Mouse (Mus musculus) heart, embryonic 15.5 days (tissue): ENCODE data around the gene Phb2. TPM values are rescaled to one million over a fixed set of nuclear protein-coding genes. Genes with fewer than 3 reads are reported as not detected.

Experiments
- ATAC-seq: fragments of 200-750 bp; cut with Nextera tagmentation; replicated peaks from 2 replicates; pipeline ENCODE4 v1.8.0; 2017; ENCODE audit warnings: low read depth, moderate TSS enrichment; ENCODE audit not compliant: insufficient number of reproducible peaks, insufficient read depth, low FRiP score
- H3K27ac ChIP-seq: fragments of 300-500 bp; sonication (generic); 2 replicates; pipeline ENCODE4 v1.5.1; 2015; ENCODE audit warnings: mild to moderate bottlenecking, inconsistent platforms
- H3K27me3 ChIP-seq: fragments of 300-500 bp; sonication (generic); 2 replicates; pipeline ENCODE4 v1.6.1; 2015; ENCODE audit warnings: inconsistent platforms
- H3K36me3 ChIP-seq: fragments of 300-500 bp; sonication (generic); 2 replicates; pipeline ENCODE4 v1.6.1; 2015; ENCODE audit warnings: mild to moderate bottlenecking, inconsistent platforms
- H3K4me1 ChIP-seq: fragments of 300-500 bp; sonication (generic); replicated peaks from 2 replicates; pipeline ENCODE4 v1.6.1; 2015; ENCODE audit warnings: inconsistent platforms
- H3K4me2 ChIP-seq: fragments of 300-500 bp; sonication (generic); 2 replicates; pipeline ENCODE4 v1.6.1; 2015; ENCODE audit warnings: inconsistent platforms, mild to moderate bottlenecking, moderate library complexity
- H3K4me3 ChIP-seq: fragments of 300-500 bp; sonication (generic); 2 replicates; pipeline ENCODE4 v1.5.1; 2015; ENCODE audit warnings: mild to moderate bottlenecking, inconsistent platforms
- H3K9ac ChIP-seq: fragments of 300-500 bp; sonication (generic); 2 replicates; pipeline ENCODE4 v1.6.1; 2015; ENCODE audit warnings: mild to moderate bottlenecking, inconsistent platforms
- H3K9me3 ChIP-seq: fragments of 300-500 bp; sonication (generic); replicated peaks from 2 replicates; pipeline ENCODE4 v1.6.1; 2016; ENCODE audit warnings: inconsistent platforms
- WGBS: fragments of 180-500 bp; shearing (Covaris S2); methylation state at CpG from one replicate; pipeline ENCODE4 v1.1.7; 2015; ENCODE audit warnings: mixed read lengths; 5-methylcytosine and 5-hydroxymethylcytosine counted together
- polyA plus RNA-seq: library from polyadenylated mRNA; unstranded; fragments of >200 nt; fragmentation: Nextera tagmentation; extraction: Ambion mirVana; gene quantifications from 2 replicates; pipeline ENCODE4 v1.2.1, GENCODE M21; 2015

The Phb2 gene
- polyA plus RNA-seq, 1 experiment from 2014 or later, result 307 TPM

DNA sequence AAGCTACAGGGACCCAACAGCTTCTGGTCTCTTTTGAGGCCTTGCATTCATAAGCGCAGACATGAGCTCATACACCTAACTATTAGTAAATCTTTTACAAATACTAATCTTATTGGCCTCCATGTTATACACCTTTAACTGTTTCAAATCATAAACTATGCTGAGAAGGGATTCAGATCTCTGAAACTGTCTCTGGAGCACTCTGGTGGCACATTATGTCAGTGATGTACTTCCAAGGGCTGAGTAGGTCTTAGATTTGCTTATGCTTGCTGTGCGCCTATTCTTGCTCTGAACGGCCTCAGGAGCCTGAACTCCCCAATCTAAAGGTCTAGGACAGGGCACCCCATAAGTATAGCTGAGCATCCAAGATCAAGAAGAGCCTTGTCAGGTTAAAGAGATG is 29.7 kb downstream of the Phb2 start:
- Histone ChIP-seq H3K4me2 (peak overlapping the region; percentile 82), H3K36me3 (peaks cover 20% of the 10 kb centered on the region), H3K4me3 (peak overlapping the region; percentile 66), H3K9me3 (no peaks in the 10 kb centered on the region), H3K27ac (peak overlapping the region; percentile 99), H3K4me1 (peaks cover 44% of the 10 kb centered on the region), H3K9ac (peak overlapping the region; percentile 54), H3K27me3 (no peaks in the 10 kb centered on the region)
- 74% methylated on average over 3 of the region's 3 CpGs for WGBS
- ATAC-seq, result no peak

GRCm38 (mm10) chr6:124742839-124743514 is 30.8 kb downstream of the Phb2 start:
- Histone ChIP-seq H3K9ac (no peak overlapping the region; the same call in 1 of the 2 replicates), H3K27ac (no peak overlapping the region), H3K27me3 (no peaks in the 10 kb centered on the region), H3K4me3 (no peak overlapping the region), H3K4me2 (no peak overlapping the region), H3K36me3 (peaks cover 31% of the 10 kb centered on the region), H3K4me1 (peaks cover 49% of the 10 kb centered on the region), H3K9me3 (no peaks in the 10 kb centered on the region)
- ATAC-seq, result no peak
- WGBS, result 85% methylated on average over 15 of the region's 15 CpGs

GRCm38 (mm10) chr6:124743647-124744046 is 31.5 kb downstream of the Phb2 start:
- no peak overlapping the region for H3K4me2 ChIP-seq
- peaks cover 45% of the 10 kb centered on the region for H3K4me1 ChIP-seq
- ATAC-seq, result no peak
- peaks cover 37% of the 10 kb centered on the region for H3K36me3 ChIP-seq
- no peaks in the 10 kb centered on the region for H3K27me3 ChIP-seq
- no peaks in the 10 kb centered on the region for H3K9me3 ChIP-seq
- no peak overlapping the region for H3K9ac ChIP-seq
- no peak overlapping the region for H3K27ac ChIP-seq
- WGBS, result 87% methylated on average over 8 of the region's 8 CpGs
- no peak overlapping the region for H3K4me3 ChIP-seq

GRCm38 (mm10) chr6:124744755-124745321 is 32.7 kb downstream of the Phb2 start:
- no peaks in the 10 kb centered on the region for H3K9me3 ChIP-seq
- ATAC-seq, result no peak; the same call in 1 of the 2 replicates
- peak overlapping the region; percentile 82 for H3K9ac ChIP-seq
- no peaks in the 10 kb centered on the region for H3K27me3 ChIP-seq
- peak overlapping the region; percentile 69 for H3K27ac ChIP-seq
- H3K4me2 ChIP-seq, result peak overlapping the region; percentile 96
- peaks cover 48% of the 10 kb centered on the region for H3K36me3 ChIP-seq
- peaks cover 38% of the 10 kb centered on the region for H3K4me1 ChIP-seq
- H3K4me3 ChIP-seq, result peak overlapping the region; percentile 59
- WGBS, result 69% methylated on average over 26 of the region's 26 CpGs

DNA sequence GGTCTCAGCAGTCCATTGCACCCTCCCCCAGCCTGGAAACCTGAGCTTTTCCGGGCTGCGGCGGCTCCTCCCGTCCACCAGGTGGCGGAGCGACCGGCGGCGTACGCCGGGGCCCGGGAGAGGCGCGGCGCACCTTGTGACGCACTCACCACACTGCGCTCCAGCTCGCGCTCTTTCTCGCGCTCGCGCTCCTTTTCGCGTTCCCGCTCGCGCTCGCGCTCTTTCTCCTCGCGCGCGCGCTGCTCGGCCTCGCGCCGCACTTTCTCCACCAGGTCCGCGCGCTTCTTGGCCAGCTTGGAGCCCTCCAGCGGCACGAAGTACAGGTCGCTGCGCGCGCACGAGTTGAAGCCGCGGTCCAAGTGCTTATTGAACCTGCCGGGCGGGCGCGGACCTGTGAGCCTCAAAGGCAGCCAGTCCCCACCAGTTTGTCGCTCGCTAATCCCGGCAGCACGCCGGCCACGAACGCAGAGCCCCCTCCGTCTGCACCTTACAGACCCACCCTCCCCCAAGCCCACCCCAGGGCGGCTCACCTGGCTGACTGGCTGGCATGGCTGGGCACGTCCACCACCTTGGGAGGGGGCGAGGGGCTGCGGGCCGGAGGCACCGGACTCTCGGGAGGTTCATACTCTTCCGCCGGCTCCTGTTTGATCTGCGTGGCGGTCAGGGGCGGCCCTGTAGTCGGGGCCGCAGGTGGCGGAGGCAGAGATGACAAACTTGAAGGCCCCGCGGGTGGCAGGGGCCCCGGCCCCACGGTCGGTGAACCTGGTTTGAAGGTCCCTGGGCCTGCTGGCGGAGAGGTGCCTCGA is 33.6 kb downstream of the Phb2 start:
- Histone ChIP-seq H3K27ac (peak overlapping the region; percentile 79), H3K36me3 (peaks cover 48% of the 10 kb centered on the region), H3K9me3 (no peaks in the 10 kb centered on the region), H3K27me3 (no peaks in the 10 kb centered on the region), H3K4me2 (peak overlapping the region; percentile 96), H3K4me1 (peaks cover 37% of the 10 kb centered on the region), H3K9ac (peak overlapping the region; percentile 82), H3K4me3 (peak overlapping the region; percentile 59)
- peak; percentile 80 for ATAC-seq
- WGBS, result under 1% methylated on average over 85 of the region's 85 CpGs

DNA sequence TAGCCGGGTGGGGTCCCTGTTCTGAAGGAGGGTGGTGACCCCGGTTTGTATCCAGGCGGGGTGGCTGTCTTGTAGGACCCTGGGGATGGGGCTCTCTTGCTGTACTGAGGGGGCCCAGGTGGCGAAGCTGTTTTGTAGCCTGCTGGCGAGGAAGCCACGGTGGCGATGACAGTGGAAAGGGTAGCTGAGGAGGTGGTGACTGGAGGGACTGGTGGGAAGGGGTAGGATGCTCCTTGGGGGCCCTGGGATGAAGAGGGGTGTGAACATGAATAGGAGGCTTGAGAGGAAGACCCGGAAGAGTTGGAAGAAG is 34.1 kb downstream of the Phb2 start:
- WGBS, result 20% methylated on average over 8 of the region's 8 CpGs

GRCm38 (mm10) chr6:124746654-124747632 is 34.8 kb downstream of the Phb2 start:
- peaks cover 48% of the 10 kb centered on the region for H3K36me3 ChIP-seq
- H3K9ac ChIP-seq, result 0 out of 2 replicates have a peak overlapping the region, but pooled peaks have one; percentile 82

More for the DNA sequence above, 34.1 kb downstream of the Phb2 start:
- peak overlapping the region; percentile 59 for H3K4me3 ChIP-seq
- H3K4me1 ChIP-seq, result peaks cover 37% of the 10 kb centered on the region
- H3K27ac ChIP-seq, result peak overlapping the region; percentile 79; the same call in 1 of the 2 replicates
- ATAC-seq, result peak; percentile 0; the same call in 1 of the 2 replicates
- H3K27me3 ChIP-seq, result no peaks in the 10 kb centered on the region
- no peaks in the 10 kb centered on the region for H3K9me3 ChIP-seq
- H3K36me3 ChIP-seq, result peaks cover 48% of the 10 kb centered on the region
- H3K4me2 ChIP-seq, result peak overlapping the region; percentile 96
- H3K9ac ChIP-seq, result peak overlapping the region; percentile 82

GRCm38 (mm10) chr6:124750405-124750804 is 38.3 kb downstream of the Phb2 start:
- H3K4me3 ChIP-seq, result no peak overlapping the region
- peaks cover 42% of the 10 kb centered on the region for H3K4me1 ChIP-seq
- no peaks in the 10 kb centered on the region for H3K9me3 ChIP-seq
- no peak overlapping the region for H3K27ac ChIP-seq
- no peaks in the 10 kb centered on the region for H3K27me3 ChIP-seq
- no peak overlapping the region for H3K4me2 ChIP-seq
- peaks cover 28% of the 10 kb centered on the region for H3K36me3 ChIP-seq
- H3K9ac ChIP-seq, result no peak overlapping the region
- no peak for ATAC-seq
- WGBS, result 84% methylated on average over 8 of the region's 8 CpGs

More at GRCm38 (mm10) chr6:124746654-124747632, 34.8 kb downstream of the Phb2 start:
- Histone ChIP-seq H3K9me3 (no peaks in the 10 kb centered on the region), H3K4me3 (peak overlapping the region; percentile 59), H3K4me1 (peaks cover 32% of the 10 kb centered on the region), H3K27me3 (no peaks in the 10 kb centered on the region), H3K4me2 (peak overlapping the region; percentile 96), H3K27ac (no peak overlapping the region)
- 86% methylated on average over 7 of the region's 7 CpGs for WGBS
- ATAC-seq, result no peak

DNA sequence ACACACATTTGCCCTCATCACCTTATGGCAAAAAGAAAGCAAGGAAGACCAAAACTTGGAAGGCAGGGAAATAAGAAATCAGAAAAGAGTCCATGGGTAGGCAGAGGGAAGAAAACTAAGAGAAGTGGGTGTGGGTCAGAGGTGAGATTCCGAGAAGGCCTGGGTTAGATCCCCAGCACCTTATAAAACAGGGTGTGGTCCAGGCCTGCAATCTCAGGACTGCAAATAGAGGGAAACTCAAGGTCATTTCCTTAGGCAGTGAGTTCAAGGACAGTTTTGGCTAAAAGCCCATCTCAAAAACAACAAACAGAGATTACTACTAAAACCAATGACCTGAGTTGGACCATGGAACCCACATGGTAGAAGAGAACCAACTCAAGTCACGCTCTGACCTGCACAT is 41.7 kb downstream of the Phb2 start:
- no peaks in the 10 kb centered on the region for H3K27me3 ChIP-seq
- no peak overlapping the region for H3K9ac ChIP-seq
- ATAC-seq, result no peak
- no peak overlapping the region for H3K4me2 ChIP-seq
- no peaks in the 10 kb centered on the region for H3K9me3 ChIP-seq
- 84% methylated on average over 2 of the region's 2 CpGs for WGBS
- H3K4me3 ChIP-seq, result no peak overlapping the region
- peaks cover 48% of the 10 kb centered on the region for H3K4me1 ChIP-seq
- H3K27ac ChIP-seq, result no peak overlapping the region
- peaks cover 9% of the 10 kb centered on the region for H3K36me3 ChIP-seq

DNA sequence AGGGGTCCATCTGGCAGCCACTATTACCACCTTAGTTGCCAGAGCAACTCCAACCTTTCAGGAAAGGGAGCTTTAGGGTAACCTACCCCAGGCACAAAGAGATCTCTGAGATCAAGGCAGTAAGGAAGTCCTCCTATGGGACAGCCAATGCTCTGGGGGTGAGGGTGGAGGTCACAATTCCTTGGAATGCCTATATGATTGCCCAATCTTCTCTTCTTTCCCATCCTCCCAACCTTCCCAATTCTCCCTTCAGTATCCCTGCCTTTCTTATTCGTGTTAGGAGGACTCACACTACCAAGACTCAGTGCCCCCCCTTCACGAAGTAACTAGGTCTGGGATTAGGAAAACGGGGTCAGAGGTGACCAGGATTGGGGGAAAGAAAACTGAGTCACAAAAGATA is 43.2 kb downstream of the Phb2 start:
- Histone ChIP-seq H3K4me1 (peaks cover 48% of the 10 kb centered on the region), H3K4me2 (peak overlapping the region; percentile 87), H3K27ac (peak overlapping the region; percentile 96), H3K9me3 (no peaks in the 10 kb centered on the region), H3K9ac (peak overlapping the region; percentile 89), H3K36me3 (no peaks in the 10 kb centered on the region), H3K4me3 (peak overlapping the region; percentile 84), H3K27me3 (no peaks in the 10 kb centered on the region)
- ATAC-seq, result no peak
- WGBS, result 8% methylated on average over 3 of the region's 3 CpGs
